Mouse (Mus musculus): ENCODE data around the gene Ctdnep1.
A peak's percentile ranks its signal among the peaks of the same experiment; 100 is the strongest.

Gene Ctdnep1

GRCm38 (mm10) chr11:69983377-69983776 lies 2.4 kb downstream of the Ctdnep1 start:
- no peak for DNase-seq (ENCODE audit: low read depth, low spot score)
- Histone ChIP-seq H3K27me3 (ENCODE audit: control insufficient read depth, insufficient read depth, low read length, poor library complexity, severe bottlenecking) (no peaks in the 10 kb centered on the region; the same call in 1 of the 2 replicates), H3K36me3 (ENCODE audit: control insufficient read depth, insufficient read depth, low read length, poor library complexity, severe bottlenecking) (peaks cover 10% of the 10 kb centered on the region)

- Histone ChIP-seq H3K36me3 (ENCODE audit: control insufficient read depth, insufficient read depth, low read length, poor library complexity, severe bottlenecking) (peaks cover 13% of the 10 kb centered on the region), H3K27me3 (ENCODE audit: control insufficient read depth, insufficient read depth, low read length, poor library complexity, severe bottlenecking) (no peaks in the 10 kb centered on the region; the same call in 1 of the 2 replicates)
- no peak for DNase-seq (ENCODE audit: low read depth, low spot score)
Observed at GRCm38 (mm10) chr11:69984431-69984830, 3.5 kb downstream of the Ctdnep1 start.

- no peak for DNase-seq (ENCODE audit: low read depth, low spot score)
- H3K36me3 ChIP-seq (ENCODE audit: control insufficient read depth, insufficient read depth, low read length, poor library complexity, severe bottlenecking), result peaks cover 19% of the 10 kb centered on the region
- no peaks in the 10 kb centered on the region; the same call in 1 of the 2 replicates for H3K27me3 ChIP-seq (ENCODE audit: control insufficient read depth, insufficient read depth, low read length, poor library complexity, severe bottlenecking)
Observed at GRCm38 (mm10) chr11:69989949-69990348, 9.0 kb downstream of the Ctdnep1 start.

- H3K27me3 ChIP-seq (ENCODE audit: control insufficient read depth, insufficient read depth, low read length, poor library complexity, severe bottlenecking), result no peaks in the 10 kb centered on the region; the same call in 1 of the 2 replicates
- peak; percentile 98 for DNase-seq (ENCODE audit: low read depth, low spot score)
- H3K36me3 ChIP-seq (ENCODE audit: control insufficient read depth, insufficient read depth, low read length, poor library complexity, severe bottlenecking), result peaks cover 18% of the 10 kb centered on the region
Observed at GRCm38 (mm10) chr11:69990850-69991691, 10.1 kb downstream of the Ctdnep1 start, which contains the start of gene Gabarap. TSS of gene Gabarap (plus strand) at chr11:69991143.

- Histone ChIP-seq H3K27me3 (ENCODE audit: control insufficient read depth, insufficient read depth, low read length, poor library complexity, severe bottlenecking) (no peaks in the 10 kb centered on the region; the same call in 1 of the 2 replicates), H3K36me3 (ENCODE audit: control insufficient read depth, insufficient read depth, low read length, poor library complexity, severe bottlenecking) (peaks cover 15% of the 10 kb centered on the region)
- no peak for DNase-seq (ENCODE audit: low read depth, low spot score)
Observed at GRCm38 (mm10) chr11:69991711-69992110, 10.8 kb downstream of the Ctdnep1 start.

- peaks cover 15% of the 10 kb centered on the region for H3K36me3 ChIP-seq (ENCODE audit: control insufficient read depth, insufficient read depth, low read length, poor library complexity, severe bottlenecking)
- no peaks in the 10 kb centered on the region; the same call in 1 of the 2 replicates for H3K27me3 ChIP-seq (ENCODE audit: control insufficient read depth, insufficient read depth, low read length, poor library complexity, severe bottlenecking)
- no peak for DNase-seq (ENCODE audit: low read depth, low spot score)
Observed at GRCm38 (mm10) chr11:69992396-69992795, 11.4 kb downstream of the Ctdnep1 start.

- DNase-seq (ENCODE audit: low read depth, low spot score), result no peak
- no peaks in the 10 kb centered on the region; the same call in 1 of the 2 replicates for H3K27me3 ChIP-seq (ENCODE audit: control insufficient read depth, insufficient read depth, low read length, poor library complexity, severe bottlenecking)
- H3K36me3 ChIP-seq (ENCODE audit: control insufficient read depth, insufficient read depth, low read length, poor library complexity, severe bottlenecking), result peaks cover 15% of the 10 kb centered on the region
Observed at GRCm38 (mm10) chr11:69992932-69993331, 12.0 kb downstream of the Ctdnep1 start.

GRCm38 (mm10) chr11:69994401-69995090 lies 13.6 kb downstream of the Ctdnep1 start:
- DNase-seq (ENCODE audit: low read depth, low spot score), result no peak
- Histone ChIP-seq H3K36me3 (ENCODE audit: control insufficient read depth, insufficient read depth, low read length, poor library complexity, severe bottlenecking) (peaks cover 22% of the 10 kb centered on the region), H3K27me3 (ENCODE audit: control insufficient read depth, insufficient read depth, low read length, poor library complexity, severe bottlenecking) (no peaks in the 10 kb centered on the region; the same call in 1 of the 2 replicates)

- Histone ChIP-seq H3K36me3 (ENCODE audit: control insufficient read depth, insufficient read depth, low read length, poor library complexity, severe bottlenecking) (peaks cover 18% of the 10 kb centered on the region), H3K27me3 (ENCODE audit: control insufficient read depth, insufficient read depth, low read length, poor library complexity, severe bottlenecking) (no peaks in the 10 kb centered on the region)
- peak; percentile 98 for DNase-seq (ENCODE audit: low read depth, low spot score)
Observed at GRCm38 (mm10) chr11:69995391-69995960, 14.5 kb downstream of the Ctdnep1 start, which contains the start of gene Phf23. TSS of gene Phf23 (plus strand) at chr11:69995777.

GRCm38 (mm10) chr11:69996161-69997061 lies 15.5 kb downstream of the Ctdnep1 start:
- Histone ChIP-seq H3K36me3 (ENCODE audit: control insufficient read depth, insufficient read depth, low read length, poor library complexity, severe bottlenecking) (peaks cover 18% of the 10 kb centered on the region), H3K27me3 (ENCODE audit: control insufficient read depth, insufficient read depth, low read length, poor library complexity, severe bottlenecking) (no peaks in the 10 kb centered on the region)
- DNase-seq (ENCODE audit: low read depth, low spot score), result peak; percentile 74

- peak; percentile 90 for DNase-seq (ENCODE audit: low read depth, low spot score)
- no peaks in the 10 kb centered on the region for H3K27me3 ChIP-seq (ENCODE audit: control insufficient read depth, insufficient read depth, low read length, poor library complexity, severe bottlenecking)
- H3K36me3 ChIP-seq (ENCODE audit: control insufficient read depth, insufficient read depth, low read length, poor library complexity, severe bottlenecking), result peaks cover 18% of the 10 kb centered on the region
Observed at GRCm38 (mm10) chr11:69997070-69997509, 16.1 kb downstream of the Ctdnep1 start.

- peak; percentile 37 for DNase-seq (ENCODE audit: low read depth, low spot score)
- Histone ChIP-seq H3K36me3 (ENCODE audit: control insufficient read depth, insufficient read depth, low read length, poor library complexity, severe bottlenecking) (peaks cover 15% of the 10 kb centered on the region), H3K27me3 (ENCODE audit: control insufficient read depth, insufficient read depth, low read length, poor library complexity, severe bottlenecking) (no peaks in the 10 kb centered on the region)
Observed at GRCm38 (mm10) chr11:69998567-69999491, 17.9 kb downstream of the Ctdnep1 start.

- no peak for DNase-seq (ENCODE audit: low read depth, low spot score)
- no peaks in the 10 kb centered on the region for H3K27me3 ChIP-seq (ENCODE audit: control insufficient read depth, insufficient read depth, low read length, poor library complexity, severe bottlenecking)
- peaks cover 11% of the 10 kb centered on the region for H3K36me3 ChIP-seq (ENCODE audit: control insufficient read depth, insufficient read depth, low read length, poor library complexity, severe bottlenecking)
Observed at GRCm38 (mm10) chr11:69999666-70000065, 18.7 kb downstream of the Ctdnep1 start.

Data from splenic B cell, adult 2 months (primary cell).